18 mouse cellular contexts compared by ENCODE assay signal in genomic region chr4:106246695-106247094, GRCm38 (mm10).
DNase-seq lines count a peak whose midpoint lies in the region; TF ChIP-seq lines count a peak whose summit lies in the region.
"Had no signal": no experiment of that assay in that cellular context is flagged by ENCODE, and none has a peak within 500 bp of the region (broad histone marks: within the 10 kb centered on the region; RNA-seq: fewer than 3 reads in every experiment).

No protein-coding gene starts in this region.

- WGBS in kidney, adult 2 months: 69% methylated on average over 2 of the region's 2 CpGs

- no peak for DNase-seq in kidney, adult 2 months
- DNase-seq in kidney, postnatal 25 days: no peak
- peak; percentile 45 for DNase-seq in thymus, postnatal 4 days
- DNase-seq in thymus, postnatal 14 days: no peak
- DNase-seq in R1 (ENCODE audit: low read depth, low spot score): peak; percentile 31
- no peak for DNase-seq in adrenal gland, adult 18-20 months (ENCODE audit: low spot score in 2 of 2)
- no peak for DNase-seq in yolk sac, embryonic 10.5 days (ENCODE audit: low spot score)
- DNase-seq: adrenal gland, adult 2 months; cerebellum, postnatal 14 days; embryo, embryonic 11 days; thymus, adult 2 months had no signal

- no peaks in the 10 kb centered on the region for H3K36me3 ChIP-seq in kidney, adult 2 months (ENCODE audit: control insufficient read depth, insufficient read depth, low read length)
- H3K36me3 ChIP-seq: embryonic facial prominence, embryonic 15.5 days; forebrain, embryonic 10.5 days; heart, embryonic 15.5 days; kidney, embryonic 15.5 days; lung, embryonic 15.5 days; midbrain, embryonic 13.5 days had no signal

- H3K27me3 ChIP-seq in kidney, adult 2 months (replicated peaks; ENCODE audit: control insufficient read depth, insufficient read depth, low read length): no peaks in the 10 kb centered on the region
- H3K27me3 ChIP-seq: embryonic facial prominence, embryonic 15.5 days; heart, embryonic 15.5 days; kidney, embryonic 15.5 days; lung, embryonic 15.5 days; midbrain, embryonic 13.5 days had no signal

- TF ChIP-seq POLR2A in kidney, adult 2 months (IDR thresholded peaks at IDR 0.05; ENCODE audit: low read depth, low read length): no peak

- no peak overlapping the region for H3K27ac ChIP-seq in kidney, adult 2 months (ENCODE audit: insufficient read depth, low read depth, low read length)
- H3K27ac ChIP-seq: embryonic facial prominence, embryonic 15.5 days; forebrain, embryonic 10.5 days; heart, embryonic 15.5 days; kidney, embryonic 15.5 days; left cerebral cortex, adult 2 months; lung, embryonic 15.5 days; midbrain, embryonic 13.5 days had no signal

- H3K4me3 ChIP-seq in kidney, adult 2 months (ENCODE audit: insufficient read depth, low read depth, low read length): no peak overlapping the region
- H3K4me3 ChIP-seq: embryonic facial prominence, embryonic 15.5 days; forebrain, embryonic 10.5 days; heart, embryonic 15.5 days; kidney, embryonic 15.5 days; left cerebral cortex, adult 2 months; lung, embryonic 15.5 days; midbrain, embryonic 13.5 days had no signal

- TF ChIP-seq CTCF in kidney, adult 2 months (conservative IDR thresholded peaks at IDR 0.05; ENCODE audit: insufficient read depth, insufficient read length, low read depth, low read length): 0 out of 2 replicates have a peak, but pooled peaks have one; percentile 12

- H3K4me1 ChIP-seq in kidney, adult 2 months (ENCODE audit: control insufficient read depth, insufficient read depth, low read length): peaks cover 25% of the 10 kb centered on the region
- H3K4me1 ChIP-seq: embryonic facial prominence, embryonic 15.5 days; forebrain, embryonic 10.5 days; heart, embryonic 15.5 days; kidney, embryonic 15.5 days; lung, embryonic 15.5 days; midbrain, embryonic 13.5 days had no signal

Comparison
In these comparisons a context has a peak if more than half of its experiments do, and no peak if none do; other contexts are left out.
1. DNase-seq: peak in thymus, postnatal 4 days (single experiment) and R1 (single experiment); none in kidney, adult 2 months (single experiment), kidney, postnatal 25 days (0 of 2), thymus, postnatal 14 days (single experiment), adrenal gland, adult 18-20 months (0 of 2) and yolk sac, embryonic 10.5 days (single experiment).